In the genomic region with DNA sequence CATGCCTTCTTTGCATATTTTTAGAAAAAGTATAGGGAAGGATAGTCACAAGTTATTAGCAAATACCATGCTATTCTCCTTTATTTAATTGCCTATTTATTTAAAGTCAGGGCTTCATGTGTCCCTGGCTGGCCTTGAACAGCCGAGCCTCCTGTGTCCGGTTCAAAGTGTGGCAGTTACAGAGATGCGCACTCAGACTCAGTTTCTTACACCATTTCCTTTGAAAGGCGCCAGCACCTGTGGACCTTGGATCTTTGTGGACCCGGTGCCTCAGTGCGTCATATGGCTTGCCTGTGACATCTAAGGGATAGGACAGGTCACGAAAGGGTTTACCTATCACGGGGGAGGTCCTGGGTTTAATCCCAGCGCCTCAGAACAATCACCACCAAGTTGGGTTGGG, we compare ENCODE assay signal across 7 mouse cellular contexts. TPM values are rescaled to one million over a fixed set of nuclear protein-coding genes. Genes with fewer than 3 reads are reported as not detected.
DNase-seq lines count a peak whose midpoint lies in the region; ATAC-seq and TF ChIP-seq lines count a peak whose summit lies in the region.

No protein-coding gene starts in this region.

- ATAC-seq in forebrain, embryonic 15.5 days (replicated peaks) = peak; percentile 7
- ATAC-seq in limb, embryonic 14.5 days (ENCODE audit: low FRiP score, low read depth) = no peak

- H3K4me2 ChIP-seq in forebrain, embryonic 15.5 days (replicated peaks) = peak overlapping the region; percentile 38
- peak overlapping the region; percentile 49 for H3K4me2 ChIP-seq in limb, embryonic 14.5 days (replicated peaks; ENCODE audit: low read depth, low read length, severe bottlenecking)

- DNase-seq in left cerebral cortex, adult 2 months (ENCODE audit: extremely low spot score in 1 of 2, low spot score in 2 of 2) = no peak
- DNase-seq in left cerebral cortex, adult 18-20 months (ENCODE audit: low spot score in 2 of 2) = no peak
- DNase-seq in limb, embryonic 14.5 days (ENCODE audit: low spot score) = no peak
- no peak for DNase-seq in urinary bladder, adult 18-20 months (ENCODE audit: low spot score in 2 of 2)
- DNase-seq in testis, postnatal 14 days (ENCODE audit: low spot score) = no peak

- 29% methylated on average over 9 of the region's 9 CpGs for WGBS in forebrain, embryonic 15.5 days
- 39% methylated on average over 9 of the region's 9 CpGs for WGBS in limb, embryonic 14.5 days
- 26% methylated on average over 9 of the region's 9 CpGs for WGBS in small intestine, adult 2 months

- peak overlapping the region; percentile 76 for H3K27ac ChIP-seq in left cerebral cortex, adult 2 months
- peak overlapping the region; percentile 93 for H3K27ac ChIP-seq in forebrain, embryonic 15.5 days (replicated peaks)
- peak overlapping the region; percentile 80 for H3K27ac ChIP-seq in limb, embryonic 14.5 days (replicated peaks; ENCODE audit: low read depth, low read length)
- H3K27ac ChIP-seq in small intestine, adult 2 months (ENCODE audit: insufficient read depth, low read depth, low read length) = peak overlapping the region; percentile 56; the same call in 1 of the 2 replicates

- H3K36me3 ChIP-seq in forebrain, embryonic 15.5 days = no peaks in the 10 kb centered on the region
- H3K36me3 ChIP-seq in limb, embryonic 14.5 days (ENCODE audit: control insufficient read depth, insufficient read depth, low read length) = no peaks in the 10 kb centered on the region
- no peaks in the 10 kb centered on the region for H3K36me3 ChIP-seq in small intestine, adult 2 months (ENCODE audit: control insufficient read depth, insufficient read depth, low read length)

- peak overlapping the region; percentile 37 for H3K9ac ChIP-seq in forebrain, embryonic 15.5 days (replicated peaks)
- H3K9ac ChIP-seq in limb, embryonic 14.5 days (ENCODE audit: low read depth, low read length, severe bottlenecking) = peak overlapping the region; percentile 44; the same call in 1 of the 2 replicates

- H3K27me3 ChIP-seq in forebrain, embryonic 15.5 days = no peaks in the 10 kb centered on the region
- no peaks in the 10 kb centered on the region for H3K27me3 ChIP-seq in limb, embryonic 14.5 days (ENCODE audit: control insufficient read depth, insufficient read depth, low read length)
- no peaks in the 10 kb centered on the region for H3K27me3 ChIP-seq in small intestine, adult 2 months (ENCODE audit: control insufficient read depth, insufficient read depth, low read length)

- H3K4me1 ChIP-seq in forebrain, embryonic 15.5 days = peaks cover 6% of the 10 kb centered on the region
- H3K4me1 ChIP-seq in limb, embryonic 14.5 days (ENCODE audit: control insufficient read depth, insufficient read depth, low read length) = no peaks in the 10 kb centered on the region
- peaks cover 10% of the 10 kb centered on the region; the same call in 1 of the 2 replicates for H3K4me1 ChIP-seq in small intestine, adult 2 months (ENCODE audit: control insufficient read depth, insufficient read depth, insufficient read length, low read length)

- H3K4me3 ChIP-seq in left cerebral cortex, adult 2 months = peak overlapping the region; percentile 50
- peak overlapping the region; percentile 40 for H3K4me3 ChIP-seq in forebrain, embryonic 15.5 days
- peak overlapping the region; percentile 24 for H3K4me3 ChIP-seq in limb, embryonic 14.5 days (replicated peaks; ENCODE audit: low read length)
- H3K4me3 ChIP-seq in small intestine, adult 2 months (ENCODE audit: low read depth, low read length) = no peak overlapping the region

- TF ChIP-seq POLR2A in limb, embryonic 14.5 days (IDR thresholded peaks at IDR 0.05; ENCODE audit: borderline replicate concordance, extremely low read depth, insufficient read depth, insufficient read length) = no peak
- no peak for TF ChIP-seq POLR2A in small intestine, adult 2 months (IDR thresholded peaks at IDR 0.05; ENCODE audit: low read depth, low read length)

- no peaks in the 10 kb centered on the region for H3K9me3 ChIP-seq in forebrain, embryonic 15.5 days
- H3K9me3 ChIP-seq in limb, embryonic 14.5 days (ENCODE audit: control insufficient read depth, low read length) = no peaks in the 10 kb centered on the region

- no peak for TF ChIP-seq CTCF in left cerebral cortex, adult 2 months (IDR thresholded peaks at IDR 0.05)
- no peak for TF ChIP-seq CTCF in small intestine, adult 2 months (IDR thresholded peaks at IDR 0.05; ENCODE audit: extremely low read depth, insufficient read length, insufficient replicate concordance, low read depth, low read length)

- intact Hi-C loops in left cerebral cortex, adult 2 months (cut with DNase I) = no loop called here

RNA-seq across cellular contexts. Expression of gene Ddx3x, which starts 49.5 kb away (rescaled TPM):
- total RNA-seq in left cerebral cortex, adult 2 months (2021) = 100 to 1,000 TPM; 172 to 190 TPM
- 100 to 1,000 TPM; 158 to 206 TPM for total RNA-seq in left cerebral cortex, adult 18-20 months (2021)
- 124 and 127 TPM in 2 replicates for polyA plus RNA-seq in forebrain, embryonic 15.5 days (2015; fragmentation: Nextera tagmentation; extraction: Ambion mirVana)
- 91.4 and 100 TPM in 2 replicates for polyA plus RNA-seq in limb, embryonic 14.5 days (2012; rRNA removed)
- polyA plus RNA-seq in limb, embryonic 14.5 days (2014; fragmentation: Nextera tagmentation; extraction: Ambion mirVana) = 126 and 159 TPM in 2 replicates
- 3.1 and 6.8 TPM in 2 replicates for polyA plus RNA-seq in small intestine, adult 2 months (2012; rRNA removed)

Comparison
In these comparisons a context has a peak if more than half of its experiments do, and no peak if none do; other contexts are left out.
1. RNA of gene Ddx3x, which starts 49.5 kb away (polyA plus RNA-seq): 91.4 to 159 TPM in limb, embryonic 14.5 days and 124 to 127 TPM in forebrain, embryonic 15.5 days; 3.1 to 6.8 TPM in small intestine, adult 2 months; every median in the first group is over 10 times any median in the second.
2. Peak in every context shown above with its lines, with median percentiles within 50 percentile points of each other: H3K27ac ChIP-seq.